Mouse (Mus musculus): ENCODE measurements around the gene Smtnl1. TPM values are rescaled to one million over a fixed set of nuclear protein-coding genes. Genes with fewer than 3 reads are reported as not detected.

Smtnl1 gene
- polyA plus RNA-seq, 1 experiment from 2014 or later, result 0.16 TPM

- Histone ChIP-seq H3K4me1 (ENCODE audit: control insufficient read depth, insufficient read depth, low read length) (no peaks in the 10 kb centered on the region), H3K27me3 (ENCODE audit: control insufficient read depth, insufficient read depth, low read length) (no peaks in the 10 kb centered on the region), H3K4me3 (ENCODE audit: low read length) (no peak overlapping the region), H3K9me3 (ENCODE audit: control insufficient read depth, low read length) (no peaks in the 10 kb centered on the region), H3K9ac (ENCODE audit: low read depth, low read length) (no peak overlapping the region), H3K36me3 (ENCODE audit: control insufficient read depth, insufficient read depth, low read length) (no peaks in the 10 kb centered on the region), H3K4me2 (replicated peaks; ENCODE audit: low read depth, low read length) (no peak overlapping the region), H3K27ac (ENCODE audit: low read depth, low read length) (no peak overlapping the region)
- ATAC-seq (ENCODE audit: low FRiP score, low TSS enrichment), result no peak
- WGBS, result 84% methylated on average over 5 of the region's 5 CpGs
Observed at GRCm38 (mm10) chr2:84773195-84773594, 49.3 kb downstream of the Smtnl1 start.

DNA sequence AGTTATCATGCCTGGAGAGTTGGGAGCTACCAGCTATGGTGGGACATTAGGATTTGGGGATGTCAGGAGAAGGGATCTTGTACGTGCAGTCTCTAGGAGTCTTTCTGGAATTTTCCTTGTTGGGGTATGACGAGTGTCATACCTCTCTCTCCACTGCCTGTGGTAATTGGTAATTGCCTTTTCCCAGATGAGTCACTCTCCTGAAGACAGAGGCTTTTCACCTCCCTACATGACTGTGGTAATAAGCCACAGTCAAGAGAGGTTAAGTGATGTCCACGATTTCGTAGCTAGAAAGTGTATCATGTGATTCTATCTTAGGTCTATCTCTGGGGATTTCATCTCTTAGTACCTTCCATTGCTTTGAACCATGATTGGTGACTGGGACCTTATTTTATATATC, 50.0 kb downstream of the Smtnl1 start:
- Histone ChIP-seq H3K9me3 (ENCODE audit: control insufficient read depth, low read length) (no peaks in the 10 kb centered on the region), H3K4me3 (ENCODE audit: low read length) (no peak overlapping the region), H3K27me3 (ENCODE audit: control insufficient read depth, insufficient read depth, low read length) (no peaks in the 10 kb centered on the region), H3K9ac (ENCODE audit: low read depth, low read length) (no peak overlapping the region), H3K4me2 (replicated peaks; ENCODE audit: low read depth, low read length) (no peak overlapping the region), H3K27ac (ENCODE audit: low read depth, low read length) (no peak overlapping the region), H3K36me3 (ENCODE audit: control insufficient read depth, insufficient read depth, low read length) (no peaks in the 10 kb centered on the region), H3K4me1 (ENCODE audit: control insufficient read depth, insufficient read depth, low read length) (no peaks in the 10 kb centered on the region)
- ATAC-seq (ENCODE audit: low FRiP score, low TSS enrichment), result no peak
- 99% methylated on average over 4 of the region's 4 CpGs for WGBS

GRCm38 (mm10) chr2:84770501-84770900, 52.0 kb downstream of the Smtnl1 start:
- H3K4me2 ChIP-seq (replicated peaks; ENCODE audit: low read depth, low read length), result no peak overlapping the region
- H3K4me1 ChIP-seq (ENCODE audit: control insufficient read depth, insufficient read depth, low read length), result no peaks in the 10 kb centered on the region
- no peak overlapping the region for H3K9ac ChIP-seq (ENCODE audit: low read depth, low read length)
- no peaks in the 10 kb centered on the region; the same call in 1 of the 2 replicates for H3K36me3 ChIP-seq (ENCODE audit: control insufficient read depth, insufficient read depth, low read length)
- no peaks in the 10 kb centered on the region for H3K9me3 ChIP-seq (ENCODE audit: control insufficient read depth, low read length)
- no peak overlapping the region for H3K27ac ChIP-seq (ENCODE audit: low read depth, low read length)
- no peak for ATAC-seq (ENCODE audit: low FRiP score, low TSS enrichment)
- H3K4me3 ChIP-seq (ENCODE audit: low read length), result no peak overlapping the region
- no peaks in the 10 kb centered on the region for H3K27me3 ChIP-seq (ENCODE audit: control insufficient read depth, insufficient read depth, low read length)
- WGBS, result 78% methylated on average over 6 of the region's 6 CpGs

GRCm38 (mm10) chr2:84762818-84763217, 59.6 kb downstream of the Smtnl1 start:
- Histone ChIP-seq H3K4me3 (ENCODE audit: low read length) (no peak overlapping the region), H3K27ac (ENCODE audit: low read depth, low read length) (no peak overlapping the region), H3K4me1 (ENCODE audit: control insufficient read depth, insufficient read depth, low read length) (no peaks in the 10 kb centered on the region), H3K9me3 (ENCODE audit: control insufficient read depth, low read length) (no peaks in the 10 kb centered on the region), H3K4me2 (replicated peaks; ENCODE audit: low read depth, low read length) (no peak overlapping the region), H3K36me3 (ENCODE audit: control insufficient read depth, insufficient read depth, low read length) (no peaks in the 10 kb centered on the region; the same call in 1 of the 2 replicates), H3K27me3 (ENCODE audit: control insufficient read depth, insufficient read depth, low read length) (no peaks in the 10 kb centered on the region), H3K9ac (ENCODE audit: low read depth, low read length) (no peak overlapping the region)
- no peak for ATAC-seq (ENCODE audit: low FRiP score, low TSS enrichment)
- WGBS, result 31% methylated on average over 1 of the region's 1 CpGs

DNA sequence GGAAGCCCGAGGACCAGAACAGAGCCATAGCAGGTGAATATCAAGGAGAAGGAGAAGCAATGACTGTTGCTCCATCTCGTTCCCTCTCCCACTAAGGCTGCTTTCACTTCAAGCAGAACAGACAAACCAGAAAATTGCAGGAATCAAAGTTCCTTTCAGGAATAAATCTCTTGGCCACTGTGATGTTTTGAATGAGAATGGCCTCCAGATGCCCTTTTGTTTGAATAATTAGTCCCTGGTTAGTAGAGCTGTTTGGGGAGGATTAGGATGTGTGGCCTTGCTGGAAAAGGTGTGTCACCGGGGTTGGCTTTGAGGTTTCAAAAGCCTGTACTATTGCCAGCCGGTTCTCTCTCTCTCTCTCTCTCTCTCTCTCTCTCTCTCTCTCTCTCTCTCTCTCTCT, 60.2 kb downstream of the Smtnl1 start:
- Histone ChIP-seq H3K4me1 (ENCODE audit: control insufficient read depth, insufficient read depth, low read length) (no peaks in the 10 kb centered on the region), H3K9ac (ENCODE audit: low read depth, low read length) (no peak overlapping the region), H3K27me3 (ENCODE audit: control insufficient read depth, insufficient read depth, low read length) (no peaks in the 10 kb centered on the region), H3K9me3 (ENCODE audit: control insufficient read depth, low read length) (no peaks in the 10 kb centered on the region), H3K4me2 (replicated peaks; ENCODE audit: low read depth, low read length) (no peak overlapping the region), H3K27ac (ENCODE audit: low read depth, low read length) (no peak overlapping the region), H3K4me3 (ENCODE audit: low read length) (no peak overlapping the region), H3K36me3 (ENCODE audit: control insufficient read depth, insufficient read depth, low read length) (no peaks in the 10 kb centered on the region; the same call in 1 of the 2 replicates)
- 52% methylated on average over 4 of the region's 4 CpGs for WGBS
- ATAC-seq (ENCODE audit: low FRiP score, low TSS enrichment), result no peak

DNA sequence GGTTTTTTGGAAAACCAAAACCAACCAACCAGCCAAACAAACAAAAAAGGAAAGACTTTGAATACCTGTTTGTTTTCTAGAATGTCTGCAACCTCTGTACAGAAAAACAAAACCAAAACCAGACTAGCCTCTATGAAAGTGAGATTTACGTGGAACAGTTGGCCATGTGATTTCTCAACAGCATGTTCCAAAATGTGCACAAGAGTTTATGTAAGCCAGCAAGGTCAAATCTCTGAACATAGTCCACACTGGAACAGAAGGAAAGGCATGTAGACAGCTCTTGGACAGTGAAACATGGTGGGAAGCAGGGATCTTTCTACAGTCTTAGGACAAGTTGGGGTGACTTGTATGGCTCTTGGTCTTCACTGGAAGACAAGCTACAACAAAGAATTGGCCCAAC, 60.6 kb downstream of the Smtnl1 start:
- Histone ChIP-seq H3K4me2 (replicated peaks; ENCODE audit: low read depth, low read length) (no peak overlapping the region), H3K27ac (ENCODE audit: low read depth, low read length) (no peak overlapping the region), H3K27me3 (ENCODE audit: control insufficient read depth, insufficient read depth, low read length) (no peaks in the 10 kb centered on the region), H3K4me3 (ENCODE audit: low read length) (no peak overlapping the region), H3K9me3 (ENCODE audit: control insufficient read depth, low read length) (no peaks in the 10 kb centered on the region), H3K9ac (ENCODE audit: low read depth, low read length) (no peak overlapping the region), H3K4me1 (ENCODE audit: control insufficient read depth, insufficient read depth, low read length) (no peaks in the 10 kb centered on the region), H3K36me3 (ENCODE audit: control insufficient read depth, insufficient read depth, low read length) (no peaks in the 10 kb centered on the region; the same call in 1 of the 2 replicates)
- 82% methylated on average over 1 of the region's 1 CpGs for WGBS
- ATAC-seq (ENCODE audit: low FRiP score, low TSS enrichment), result no peak

GRCm38 (mm10) chr2:84761309-84761708, 61.1 kb downstream of the Smtnl1 start:
- Histone ChIP-seq H3K27me3 (ENCODE audit: control insufficient read depth, insufficient read depth, low read length) (no peaks in the 10 kb centered on the region), H3K36me3 (ENCODE audit: control insufficient read depth, insufficient read depth, low read length) (no peaks in the 10 kb centered on the region), H3K27ac (ENCODE audit: low read depth, low read length) (no peak overlapping the region), H3K9me3 (ENCODE audit: control insufficient read depth, low read length) (no peaks in the 10 kb centered on the region), H3K4me3 (ENCODE audit: low read length) (no peak overlapping the region), H3K9ac (ENCODE audit: low read depth, low read length) (no peak overlapping the region), H3K4me1 (ENCODE audit: control insufficient read depth, insufficient read depth, low read length) (no peaks in the 10 kb centered on the region), H3K4me2 (replicated peaks; ENCODE audit: low read depth, low read length) (no peak overlapping the region)
- no peak for ATAC-seq (ENCODE audit: low FRiP score, low TSS enrichment)
- 81% methylated on average over 3 of the region's 3 CpGs for WGBS

Other genes starting within 250 kb of the Smtnl1 start
- 29.1 and 53.6 TPM in 2 replicates for gene Ctnnd1, start 171.9 kb downstream of the Smtnl1 start, polyA plus RNA-seq (2014; fragmentation: Nextera tagmentation; extraction: Ambion mirVana)
- gene Btbd18, start 163.6 kb downstream of the Smtnl1 start, polyA plus RNA-seq (2014; fragmentation: Nextera tagmentation; extraction: Ambion mirVana), result 0.24 and 0.31 TPM in 2 replicates
- 404 and 541 TPM in 2 replicates for gene Selenoh, start 151.9 kb downstream of the Smtnl1 start, polyA plus RNA-seq (2014; fragmentation: Nextera tagmentation; extraction: Ambion mirVana)
- gene Gm28635, start 144.6 kb downstream of the Smtnl1 start, polyA plus RNA-seq (2014; fragmentation: Nextera tagmentation; extraction: Ambion mirVana), result not detected in 2 replicates
- 48.5 and 50.5 TPM in 2 replicates for gene Med19, start 144.2 kb downstream of the Smtnl1 start, polyA plus RNA-seq (2014; fragmentation: Nextera tagmentation; extraction: Ambion mirVana)
- gene Tmx2, start 143.5 kb downstream of the Smtnl1 start, polyA plus RNA-seq (2014; fragmentation: Nextera tagmentation; extraction: Ambion mirVana), result 145 and 163 TPM in 2 replicates
- 41.0 and 48.8 TPM in 2 replicates for gene Zdhhc5, start 107.5 kb downstream of the Smtnl1 start, polyA plus RNA-seq (2014; fragmentation: Nextera tagmentation; extraction: Ambion mirVana)
- gene Clp1, start 95.3 kb downstream of the Smtnl1 start, polyA plus RNA-seq (2014; fragmentation: Nextera tagmentation; extraction: Ambion mirVana), result 33.2 and 34.5 TPM in 2 replicates
- 10.0 and 10.4 TPM in 2 replicates for gene Ypel4, start 88.6 kb downstream of the Smtnl1 start, polyA plus RNA-seq (2014; fragmentation: Nextera tagmentation; extraction: Ambion mirVana)
- gene Gm19426, start 79.0 kb downstream of the Smtnl1 start, polyA plus RNA-seq (2014; fragmentation: Nextera tagmentation; extraction: Ambion mirVana), result 5.6 and 14.9 TPM in 2 replicates
- 81.7 and 85.8 TPM in 2 replicates for gene Serping1, start 47.2 kb downstream of the Smtnl1 start, polyA plus RNA-seq (2014; fragmentation: Nextera tagmentation; extraction: Ambion mirVana)
- 25.3 and 29.0 TPM in 2 replicates for gene Ube2l6, start 23.8 kb downstream of the Smtnl1 start, polyA plus RNA-seq (2014; fragmentation: Nextera tagmentation; extraction: Ambion mirVana)
- gene Timm10, start 4.3 kb upstream of the Smtnl1 start, polyA plus RNA-seq (2014; fragmentation: Nextera tagmentation; extraction: Ambion mirVana), result 65.3 and 79.4 TPM in 2 replicates
- gene Slc43a1, start 16.2 kb upstream of the Smtnl1 start, polyA plus RNA-seq (2014; fragmentation: Nextera tagmentation; extraction: Ambion mirVana), result 15.5 and 19.4 TPM in 2 replicates
- gene Rtn4rl2, start 64.1 kb upstream of the Smtnl1 start, polyA plus RNA-seq (2014; fragmentation: Nextera tagmentation; extraction: Ambion mirVana), result 1.6 and 2.1 TPM in 2 replicates
- 41.1 and 53.7 TPM in 2 replicates for gene Slc43a3, start 113.9 kb upstream of the Smtnl1 start, polyA plus RNA-seq (2014; fragmentation: Nextera tagmentation; extraction: Ambion mirVana)
- not detected in 2 replicates for gene Prg2, start 157.8 kb upstream of the Smtnl1 start, polyA plus RNA-seq (2014; fragmentation: Nextera tagmentation; extraction: Ambion mirVana)
- gene Prg3, start 165.6 kb upstream of the Smtnl1 start, polyA plus RNA-seq (2014; fragmentation: Nextera tagmentation; extraction: Ambion mirVana), result not detected in 2 replicates
- gene Ssrp1, start 214.6 kb upstream of the Smtnl1 start, polyA plus RNA-seq (2014; fragmentation: Nextera tagmentation; extraction: Ambion mirVana), result 260 and 334 TPM in 2 replicates
- gene P2rx3, start 214.8 kb upstream of the Smtnl1 start, polyA plus RNA-seq (2014; fragmentation: Nextera tagmentation; extraction: Ambion mirVana), result 0.53 and 0.86 TPM in 2 replicates
- gene Tnks1bp1, start 225.4 kb upstream of the Smtnl1 start, polyA plus RNA-seq (2014; fragmentation: Nextera tagmentation; extraction: Ambion mirVana), result 8.1 and 10.1 TPM in 2 replicates